Mouse (Mus musculus): ENCODE results near the gene Olfr688. TPM values are rescaled to one million over a fixed set of nuclear protein-coding genes. Genes with fewer than 3 reads are reported as not detected.

The Olfr688 gene
- not detected for polyA plus RNA-seq (2014; fragmentation: Illumina TruSeq; extraction: RNeasy Lipid Tissue Mini Kit (QIAGEN cat#74804); ENCODE audit: low read depth, low replicate concordance)

GRCm38 (mm10) chr7:105287795-105288194, at the start of gene Olfr688:
Gene Olfr688 (plus strand): TSS chr7:105288095.

GRCm38 (mm10) chr7:105310865-105311264, 23.0 kb downstream of the Olfr688 start, which contains the start of gene Olfr689:
Gene Olfr689 (plus strand): TSS chr7:105311165.

GRCm38 (mm10) chr7:105334004-105334403, 46.1 kb downstream of the Olfr688 start, which contains the start of gene Olfr690:
Gene Olfr690 (minus strand): TSS chr7:105334104.

Other genes with a start within 250 kb of the Olfr688 start
- gene Olfr677, start 236.7 kb upstream of the Olfr688 start, polyA plus RNA-seq (2014; fragmentation: Illumina TruSeq; extraction: RNeasy Lipid Tissue Mini Kit (QIAGEN cat#74804); ENCODE audit: low read depth, low replicate concordance) = not detected
- not detected for gene Olfr678, start 223.6 kb upstream of the Olfr688 start, polyA plus RNA-seq (2014; fragmentation: Illumina TruSeq; extraction: RNeasy Lipid Tissue Mini Kit (QIAGEN cat#74804); ENCODE audit: low read depth, low replicate concordance)
- not detected for gene Olfr679, start 206.9 kb upstream of the Olfr688 start, polyA plus RNA-seq (2014; fragmentation: Illumina TruSeq; extraction: RNeasy Lipid Tissue Mini Kit (QIAGEN cat#74804); ENCODE audit: low read depth, low replicate concordance)
- gene Olfr680-ps1, start 195.3 kb upstream of the Olfr688 start, polyA plus RNA-seq (2014; fragmentation: Illumina TruSeq; extraction: RNeasy Lipid Tissue Mini Kit (QIAGEN cat#74804); ENCODE audit: low read depth, low replicate concordance) = not detected
- gene Olfr681, start 171.3 kb upstream of the Olfr688 start, polyA plus RNA-seq (2014; fragmentation: Illumina TruSeq; extraction: RNeasy Lipid Tissue Mini Kit (QIAGEN cat#74804); ENCODE audit: low read depth, low replicate concordance) = not detected
- not detected for gene Olfr683, start 141.1 kb upstream of the Olfr688 start, polyA plus RNA-seq (2014; fragmentation: Illumina TruSeq; extraction: RNeasy Lipid Tissue Mini Kit (QIAGEN cat#74804); ENCODE audit: low read depth, low replicate concordance)
- not detected for gene Olfr684, start 124.4 kb upstream of the Olfr688 start, polyA plus RNA-seq (2014; fragmentation: Illumina TruSeq; extraction: RNeasy Lipid Tissue Mini Kit (QIAGEN cat#74804); ENCODE audit: low read depth, low replicate concordance)
- not detected for gene Olfr685, start 102.1 kb upstream of the Olfr688 start, polyA plus RNA-seq (2014; fragmentation: Illumina TruSeq; extraction: RNeasy Lipid Tissue Mini Kit (QIAGEN cat#74804); ENCODE audit: low read depth, low replicate concordance)
- not detected for gene Olfr686, start 80.6 kb upstream of the Olfr688 start, polyA plus RNA-seq (2014; fragmentation: Illumina TruSeq; extraction: RNeasy Lipid Tissue Mini Kit (QIAGEN cat#74804); ENCODE audit: low read depth, low replicate concordance)
- gene Olfr689, start 23.1 kb downstream of the Olfr688 start, polyA plus RNA-seq (2014; fragmentation: Illumina TruSeq; extraction: RNeasy Lipid Tissue Mini Kit (QIAGEN cat#74804); ENCODE audit: low read depth, low replicate concordance) = not detected
- not detected for gene Olfr690, start 46.0 kb downstream of the Olfr688 start, polyA plus RNA-seq (2014; fragmentation: Illumina TruSeq; extraction: RNeasy Lipid Tissue Mini Kit (QIAGEN cat#74804); ENCODE audit: low read depth, low replicate concordance)
- not detected for gene Olfr691, start 54.2 kb downstream of the Olfr688 start, polyA plus RNA-seq (2014; fragmentation: Illumina TruSeq; extraction: RNeasy Lipid Tissue Mini Kit (QIAGEN cat#74804); ENCODE audit: low read depth, low replicate concordance)
- gene Olfr692, start 80.1 kb downstream of the Olfr688 start, polyA plus RNA-seq (2014; fragmentation: Illumina TruSeq; extraction: RNeasy Lipid Tissue Mini Kit (QIAGEN cat#74804); ENCODE audit: low read depth, low replicate concordance) = not detected
- 4.3 TPM for gene Gm5901, start 86.9 kb downstream of the Olfr688 start, polyA plus RNA-seq (2014; fragmentation: Illumina TruSeq; extraction: RNeasy Lipid Tissue Mini Kit (QIAGEN cat#74804); ENCODE audit: low read depth, low replicate concordance)
- 29.8 TPM for gene Fam160a2, start 112.0 kb downstream of the Olfr688 start, polyA plus RNA-seq (2014; fragmentation: Illumina TruSeq; extraction: RNeasy Lipid Tissue Mini Kit (QIAGEN cat#74804); ENCODE audit: low read depth, low replicate concordance)
- gene Cnga4, start 116.5 kb downstream of the Olfr688 start, polyA plus RNA-seq (2014; fragmentation: Illumina TruSeq; extraction: RNeasy Lipid Tissue Mini Kit (QIAGEN cat#74804); ENCODE audit: low read depth, low replicate concordance) = 0.62 TPM
- 0.45 TPM for gene Cckbr, start 137.6 kb downstream of the Olfr688 start, polyA plus RNA-seq (2014; fragmentation: Illumina TruSeq; extraction: RNeasy Lipid Tissue Mini Kit (QIAGEN cat#74804); ENCODE audit: low read depth, low replicate concordance)
- 105 TPM for gene Cavin3, start 194.2 kb downstream of the Olfr688 start, polyA plus RNA-seq (2014; fragmentation: Illumina TruSeq; extraction: RNeasy Lipid Tissue Mini Kit (QIAGEN cat#74804); ENCODE audit: low read depth, low replicate concordance)